Mouse (Mus musculus) ovary, adult 18-20 months (tissue): ENCODE data around the gene 4930433I11Rik.
"Not testable (repeated sequence)": the region's sequence is repeated elsewhere in the genome, so short reads cannot be mapped to it uniquely, and the experiment has no call there.

Source experiments
- DNase-seq: peaks from one replicate; pipeline ENCODE4 v3.0.0; 2022; ENCODE audit warnings: low spot score, mixed read lengths

Gene 4930433I11Rik

GRCm38 (mm10) chr7:40987243-40987642 is at the start of gene 4930433I11Rik:
4930433I11Rik (plus strand) TSS chr7:40987543.
- DNase-seq: no peak

DNA sequence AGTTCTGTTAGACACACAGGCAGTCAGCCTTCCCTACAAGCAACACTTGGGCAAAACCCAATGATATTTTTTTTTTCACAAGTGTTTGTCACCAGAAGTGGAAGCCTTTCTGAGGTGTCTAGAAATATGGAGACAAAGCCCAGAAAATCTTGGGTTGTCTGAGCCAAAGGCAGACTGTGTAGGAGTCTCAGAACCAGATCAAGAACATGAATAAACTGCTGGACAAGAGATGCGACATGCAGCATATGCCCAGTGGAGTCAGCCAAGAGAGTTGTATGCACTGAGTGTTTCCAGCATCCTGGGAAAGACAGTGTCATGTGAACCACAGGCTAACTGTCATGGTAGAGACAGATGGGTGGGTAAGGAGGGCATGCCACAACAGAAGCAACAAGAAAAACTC is 48.0 kb upstream of the 4930433I11Rik start:
- DNase-seq: no peak

DNA sequence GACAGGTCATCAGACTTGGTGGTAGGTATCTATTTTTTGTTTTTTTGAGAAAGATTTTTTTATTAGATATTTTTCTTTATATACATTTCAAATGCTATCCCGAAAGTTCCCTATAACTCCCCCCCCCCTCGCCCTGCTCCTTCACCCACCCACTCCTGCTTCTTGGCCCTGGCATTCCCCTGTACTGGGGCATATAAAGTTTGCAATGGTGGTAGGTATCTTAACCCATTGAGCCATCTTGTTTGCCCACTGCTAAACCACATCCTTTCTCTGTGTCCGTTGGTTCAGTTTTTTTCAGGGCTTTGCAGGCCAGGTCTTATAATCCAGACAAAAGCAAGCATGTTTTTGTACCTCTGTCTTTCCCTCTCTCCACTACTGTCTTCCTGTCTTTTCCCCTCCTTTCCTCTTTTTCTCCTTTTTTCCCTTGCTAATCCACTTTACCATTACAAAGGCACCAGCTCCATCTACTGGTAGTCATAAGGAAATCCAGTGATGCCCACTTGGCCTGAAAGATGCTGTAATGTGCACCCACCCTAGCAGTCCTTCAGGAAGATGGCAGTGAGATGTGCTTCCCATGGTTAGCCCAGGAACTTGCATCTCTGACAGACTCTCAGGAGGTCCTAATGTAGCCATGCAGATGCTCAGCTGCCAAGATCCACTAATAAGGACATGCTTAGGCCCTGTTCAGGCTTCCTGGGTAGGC is 45.0 kb upstream of the 4930433I11Rik start:
- DNase-seq: no peak

- not testable (repeated sequence) for DNase-seq
Observed at GRCm38 (mm10) chr7:41032419-41032818, 45.1 kb downstream of the 4930433I11Rik start, which contains the start of gene Gm4884. Gm4884 (plus strand) TSS chr7:41032719.

DNA sequence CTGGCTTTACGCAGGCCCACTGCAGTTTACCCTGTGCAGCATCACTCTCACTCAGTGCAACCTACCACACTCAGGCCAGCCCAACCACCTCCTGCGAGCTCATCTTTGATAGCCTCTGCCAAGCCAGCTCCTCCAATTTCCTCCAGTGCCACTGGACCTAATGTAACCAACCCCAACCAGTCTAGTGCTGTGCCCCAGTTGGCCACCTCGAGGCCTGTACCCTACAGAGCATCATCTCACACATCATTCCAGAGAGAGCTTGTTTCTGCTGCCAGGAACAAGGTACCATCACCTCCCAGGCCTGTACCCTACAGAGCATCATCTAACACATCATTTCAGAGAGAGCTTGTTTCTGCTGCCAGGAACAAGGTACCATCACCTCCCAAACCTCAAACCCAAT is 56.7 kb downstream of the 4930433I11Rik start:
- DNase-seq: not testable (repeated sequence)
